Comparison of ENCODE assay signal across 19 mouse cellular contexts in the genomic region with DNA sequence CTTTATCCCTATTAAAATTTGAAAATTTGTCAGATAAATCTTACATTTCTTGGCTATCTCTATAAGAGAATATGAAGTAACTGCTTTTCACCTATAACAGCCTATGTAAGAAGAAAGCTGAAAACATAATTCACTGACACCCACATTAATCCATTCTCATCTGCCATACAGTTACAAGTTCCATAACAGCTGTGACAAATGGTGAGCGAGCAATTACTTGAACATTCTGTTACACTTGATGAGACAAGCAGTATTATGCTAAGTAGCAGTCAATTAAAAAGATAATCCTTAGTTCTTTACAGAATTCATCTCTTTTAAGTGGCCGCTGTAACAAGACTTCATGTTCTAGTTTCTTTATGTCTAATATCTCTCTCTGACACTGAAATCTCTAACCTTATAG.
"Had no signal": no experiment of that assay in that cellular context is flagged by ENCODE, and none has a peak within 500 bp of the region (broad histone marks: within the 10 kb centered on the region; RNA-seq: fewer than 3 reads in every experiment).

No protein-coding gene starts in this region.

- H3K36me3 ChIP-seq: limb, embryonic 12.5 days; limb, embryonic 15.5 days; stomach, embryonic 15.5 days had no signal

- H3K4me1 ChIP-seq: limb, embryonic 12.5 days; limb, embryonic 15.5 days; stomach, embryonic 15.5 days had no signal

- H3K27ac ChIP-seq: limb, embryonic 12.5 days; limb, embryonic 15.5 days; liver, embryonic 14.5 days; stomach, embryonic 15.5 days had no signal

- H3K9me3 ChIP-seq: limb, embryonic 15.5 days; stomach, embryonic 15.5 days had no signal

- H3K27me3 ChIP-seq: limb, embryonic 12.5 days; limb, embryonic 15.5 days; stomach, embryonic 15.5 days had no signal

- H3K4me3 ChIP-seq: limb, embryonic 12.5 days; limb, embryonic 15.5 days; stomach, embryonic 15.5 days had no signal

- H3K9ac ChIP-seq: limb, embryonic 12.5 days; limb, embryonic 15.5 days; liver, embryonic 14.5 days; liver, postnatal 0 days; lung, embryonic 14.5 days; stomach, embryonic 15.5 days had no signal

- DNase-seq: kidney, adult 18-20 months; kidney, adult 9 months; kidney, postnatal 25 days; left cerebral cortex, postnatal 4 days; liver, postnatal 0 days; lung, embryonic 14.5 days; midbrain, embryonic 14.5 days; right cerebral cortex, postnatal 25 days; spleen, adult 18-20 months; thymus, adult 18-20 months; thymus, postnatal 36 days had no signal

- ATAC-seq: intestine, embryonic 16.5 days; liver, postnatal 0 days; lung, postnatal 0 days had no signal

- H3K4me2 ChIP-seq: limb, embryonic 12.5 days; limb, embryonic 15.5 days; liver, embryonic 11.5 days; lung, embryonic 14.5 days; midbrain, embryonic 11.5 days; stomach, embryonic 15.5 days had no signal
